Mouse (Mus musculus): ENCODE results near the gene Stmnd1.
"Not testable (repeated sequence)": the region's sequence is repeated elsewhere in the genome, so short reads cannot be mapped to it uniquely, and the experiment has no call there.

The Stmnd1 gene

DNA sequence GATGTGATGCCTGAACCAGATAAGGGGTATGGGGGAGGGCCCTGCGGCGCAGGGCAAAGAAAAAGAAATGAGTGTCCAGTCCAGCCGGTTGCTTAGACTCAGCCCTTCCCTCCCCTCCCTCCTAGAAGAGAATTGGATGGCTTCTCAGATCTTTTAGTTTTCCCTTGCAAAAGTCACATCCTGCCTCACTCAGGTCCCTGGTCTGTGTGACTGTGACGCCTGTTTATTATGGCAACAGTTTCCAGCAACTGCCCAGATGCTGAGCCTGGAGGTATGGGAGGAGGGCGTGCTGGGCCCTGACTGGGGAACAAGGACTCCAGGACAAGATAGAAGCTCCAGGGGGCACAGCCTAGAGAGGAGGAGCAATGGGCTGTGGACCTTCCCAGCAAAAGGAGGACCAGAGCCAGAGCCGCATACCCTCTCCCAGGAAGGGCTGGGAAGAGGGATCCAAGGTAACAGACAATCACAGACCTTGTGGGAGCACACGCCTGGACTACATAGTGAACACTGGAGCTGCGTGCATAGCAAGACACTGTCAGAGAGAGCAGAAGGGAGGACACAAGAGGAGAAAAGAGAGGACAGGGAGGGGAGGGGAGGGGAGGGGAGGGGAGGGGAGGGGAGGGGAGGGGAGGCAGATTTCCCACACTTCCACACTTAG, at the start of gene Stmnd1:
TSS of gene Stmnd1 (plus strand) at position 269 of the 658 bp plus-strand sequence.
- DNase-seq, result peak; percentile 42

DNA sequence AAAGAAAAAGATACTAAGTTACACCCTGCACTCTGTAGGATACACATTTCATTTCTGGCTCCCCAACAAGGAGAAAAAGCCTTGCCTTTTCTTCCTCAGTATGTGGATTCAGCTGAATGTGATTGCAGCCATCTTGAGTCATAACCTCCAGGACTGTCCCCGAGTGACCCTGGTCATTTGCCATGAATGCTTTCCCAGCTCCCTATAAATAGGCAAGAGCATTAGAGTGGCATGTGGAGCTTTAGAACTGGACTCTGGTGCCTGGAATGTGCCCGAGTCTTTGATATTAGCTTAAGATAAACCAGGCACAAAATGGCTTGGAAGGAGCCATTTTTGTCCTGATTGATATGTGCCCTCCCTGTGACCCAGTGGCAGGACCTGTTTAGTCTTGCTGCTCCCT, 46.6 kb upstream of the Stmnd1 start:
- no peak for DNase-seq

DNA sequence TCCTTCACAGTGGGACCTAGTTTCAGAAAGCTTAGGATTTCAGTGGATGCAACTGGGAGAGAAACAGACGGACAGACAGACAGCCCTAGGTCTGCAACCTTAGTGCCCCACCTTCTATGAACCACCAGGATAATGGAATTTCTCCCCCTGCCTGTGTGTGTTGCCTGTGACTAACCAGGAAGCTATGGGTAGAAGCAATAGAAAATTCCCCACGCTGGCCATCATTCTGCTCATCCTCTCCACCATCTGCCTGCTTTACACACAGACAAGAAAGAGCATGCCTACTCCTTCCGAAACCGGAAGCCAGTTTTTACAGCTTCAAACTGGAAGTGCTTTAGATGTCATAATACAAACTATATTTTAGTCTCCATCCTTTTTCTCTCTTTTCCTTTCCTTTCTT, 46.0 kb upstream of the Stmnd1 start:
- no peak for DNase-seq

DNA sequence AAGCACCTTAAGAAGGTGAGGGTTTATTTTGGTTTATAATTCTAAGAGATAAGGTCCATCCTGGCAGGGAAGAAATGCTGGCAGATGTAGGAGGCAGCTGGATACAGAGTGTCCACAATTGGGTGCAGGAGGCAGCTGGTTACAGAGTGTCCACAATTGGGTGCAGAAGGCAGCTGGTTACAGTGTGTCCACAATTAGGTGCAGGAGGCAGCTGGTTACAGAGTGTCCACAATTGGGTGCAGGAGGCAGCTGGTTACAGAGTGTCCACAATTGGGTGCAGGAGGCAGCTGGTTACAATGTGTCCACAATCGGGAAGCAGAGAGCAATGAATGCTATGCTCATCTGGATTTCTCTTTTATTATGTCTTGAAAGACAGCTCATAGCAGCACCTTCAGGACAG, 44.8 kb upstream of the Stmnd1 start:
- not testable (repeated sequence) for DNase-seq

DNA sequence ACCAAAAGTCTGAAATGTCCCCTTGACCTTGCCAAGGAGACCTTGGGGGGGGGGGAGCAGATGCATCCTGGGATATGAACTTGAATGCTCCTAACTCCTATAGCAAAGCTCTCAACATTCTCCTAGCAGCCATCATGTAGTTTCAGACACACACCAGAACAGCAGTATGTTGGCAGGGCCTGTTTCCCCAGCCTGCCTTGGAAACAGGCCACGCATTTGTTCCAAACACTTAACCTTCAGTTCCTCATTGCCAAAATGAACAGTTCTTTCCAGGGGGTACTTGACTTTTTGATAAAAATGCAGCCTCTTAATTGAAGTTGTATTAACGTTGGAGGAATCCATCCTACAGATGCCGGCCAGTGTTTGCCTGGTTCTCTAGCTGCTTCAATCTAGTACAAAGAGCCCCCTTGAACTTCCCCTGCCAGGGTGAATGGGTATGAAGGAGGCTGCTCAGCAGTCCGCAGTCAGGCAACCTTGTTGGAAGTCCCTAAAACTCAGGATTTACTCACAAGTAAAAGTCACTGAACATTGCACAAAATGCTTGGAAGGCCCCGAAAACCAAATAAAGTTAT, 41.9 kb upstream of the Stmnd1 start:
- no peak for DNase-seq

DNA sequence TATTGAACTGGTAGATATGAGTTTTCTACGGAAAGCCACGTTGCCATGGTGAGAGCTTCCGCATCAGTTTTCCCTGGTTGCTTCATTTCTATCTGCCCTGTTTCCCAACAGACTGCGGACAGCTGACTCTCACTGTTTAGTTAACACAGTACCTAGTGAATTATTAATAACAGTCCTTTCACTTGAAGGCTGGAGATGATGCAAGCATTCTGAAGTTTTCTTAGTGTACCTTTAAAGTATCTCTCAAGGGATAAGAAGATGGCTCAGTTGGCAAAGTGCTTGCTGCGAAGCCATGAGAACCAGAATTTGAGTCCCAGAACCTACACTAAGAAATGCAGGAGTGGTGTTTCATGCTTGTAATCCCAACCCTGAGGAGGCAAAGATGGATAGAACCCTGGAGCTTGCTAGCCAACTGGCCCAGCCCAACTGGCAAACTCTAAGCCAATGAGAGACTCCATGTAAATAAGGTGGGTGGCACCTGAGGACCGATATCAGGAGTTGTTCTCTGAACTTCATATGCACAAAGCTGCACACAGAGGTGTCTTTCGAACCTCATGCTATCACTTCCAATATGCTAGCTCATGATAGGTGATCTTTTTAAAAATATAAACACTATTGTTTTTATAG, 35.7 kb upstream of the Stmnd1 start:
- DNase-seq, result peak; percentile 42

DNA sequence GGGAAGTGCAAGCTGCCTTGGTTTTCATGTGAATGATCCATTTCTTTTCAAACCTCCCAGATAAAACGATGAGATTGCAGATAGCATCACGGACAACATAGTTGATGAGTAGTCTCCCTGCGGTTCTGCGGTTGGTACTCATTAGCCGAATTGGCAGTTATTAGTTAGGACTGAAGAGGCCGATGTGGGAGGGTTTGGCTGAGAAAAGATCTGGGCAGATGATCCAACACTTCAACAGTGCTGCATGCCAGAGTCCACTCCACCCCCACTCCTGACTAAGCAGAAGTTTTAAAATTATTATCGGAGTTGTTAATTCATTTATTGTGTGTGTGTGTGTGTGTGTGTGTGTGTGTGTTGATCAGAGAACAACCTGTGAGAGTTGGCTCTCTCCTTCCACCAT, 34.7 kb upstream of the Stmnd1 start:
- DNase-seq, result no peak

DNA sequence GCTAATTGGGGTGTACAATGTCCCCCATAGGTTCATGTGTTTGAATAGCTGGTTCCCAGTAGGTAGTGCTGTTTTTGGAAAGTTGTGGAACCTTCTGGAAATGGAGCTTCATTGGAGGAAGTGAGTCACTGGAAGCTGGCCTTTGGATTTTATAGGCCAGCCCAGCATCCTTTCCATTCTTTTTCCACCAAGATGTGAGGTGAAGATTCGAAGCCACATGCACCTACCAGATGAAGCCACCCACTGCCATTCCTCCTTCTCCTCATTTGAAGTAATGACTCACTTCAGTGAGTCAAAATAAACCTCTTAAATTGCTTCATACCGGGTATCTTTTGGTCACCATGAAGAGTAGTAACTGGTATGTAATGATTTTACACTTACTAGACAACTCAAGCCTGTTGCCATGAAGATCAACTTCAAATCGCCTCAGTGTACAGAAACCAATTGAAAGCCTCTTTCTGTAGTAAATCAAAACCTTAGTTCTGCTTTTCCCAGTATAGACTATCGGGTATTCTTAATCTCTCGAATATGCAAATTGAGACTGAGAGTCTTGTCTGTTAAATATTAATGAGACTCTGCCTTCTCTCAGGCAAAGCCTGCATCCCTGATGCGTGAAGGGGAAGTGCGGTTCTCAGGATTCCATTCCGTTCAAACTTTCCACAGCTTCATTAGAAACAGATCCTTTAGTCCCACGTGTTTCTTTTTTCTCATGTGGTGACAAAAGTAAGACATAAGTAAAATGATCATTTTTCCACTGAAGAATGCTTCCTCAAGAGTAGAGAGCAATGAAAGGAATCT, 31.9 kb upstream of the Stmnd1 start:
- no peak for DNase-seq

DNA sequence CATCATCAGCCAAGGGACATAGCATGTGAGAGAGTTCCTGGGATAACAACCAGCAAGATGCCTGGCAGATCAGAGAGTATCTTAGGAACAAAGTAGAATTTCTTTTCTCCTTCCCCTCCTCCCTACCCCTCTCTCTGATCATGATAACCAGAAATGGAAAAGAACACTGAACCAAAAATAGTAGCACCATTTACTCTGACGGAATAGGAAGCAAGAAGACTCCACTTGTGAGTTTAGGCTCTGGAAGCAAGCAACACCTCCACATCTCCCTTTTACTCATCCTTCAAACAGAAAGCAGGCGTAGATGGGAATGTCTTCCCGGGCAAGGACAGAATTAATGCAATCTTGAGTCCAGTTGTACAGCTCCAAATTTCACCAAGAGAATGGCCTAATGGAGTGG, 19.8 kb upstream of the Stmnd1 start:
- DNase-seq, result no peak

DNA sequence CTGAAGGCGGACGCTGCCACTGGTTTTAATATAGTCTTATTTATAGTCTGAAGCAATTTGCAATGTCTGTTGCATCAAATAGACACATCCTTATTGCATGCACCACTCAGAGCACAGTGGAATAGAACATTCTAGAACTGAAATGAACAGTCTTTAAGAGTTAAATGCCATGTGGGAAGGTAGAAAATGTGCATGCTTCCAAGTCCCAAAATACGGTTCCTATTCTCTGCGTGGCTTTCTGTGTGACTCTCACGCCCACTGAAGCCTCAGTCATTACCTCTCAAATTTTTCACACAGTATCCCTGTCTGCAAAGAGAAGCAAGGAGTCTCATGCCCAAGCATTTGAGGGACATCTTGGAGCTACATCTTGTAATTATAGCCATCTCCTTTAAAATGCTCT, 19.4 kb upstream of the Stmnd1 start:
- DNase-seq, result no peak

DNA sequence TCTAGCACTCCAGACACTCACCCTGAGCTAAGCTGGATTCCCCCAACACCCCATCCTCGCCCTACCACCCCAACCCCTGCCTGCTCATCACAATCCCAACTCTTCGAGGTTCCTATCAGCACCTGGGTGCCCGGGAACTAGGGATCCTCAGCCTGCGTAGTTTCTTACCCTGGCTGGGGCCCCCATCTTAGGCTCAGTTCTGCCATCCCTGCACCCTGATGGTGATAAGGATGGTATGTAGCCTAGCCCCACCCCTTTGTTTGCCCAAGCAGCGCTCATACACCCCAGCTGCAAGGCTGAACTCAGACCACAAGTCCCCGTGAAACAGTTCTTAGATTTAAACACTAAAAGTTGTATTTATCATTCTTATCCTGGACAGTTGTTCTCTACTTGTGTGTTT, 17.9 kb upstream of the Stmnd1 start:
- DNase-seq, result no peak

DNA sequence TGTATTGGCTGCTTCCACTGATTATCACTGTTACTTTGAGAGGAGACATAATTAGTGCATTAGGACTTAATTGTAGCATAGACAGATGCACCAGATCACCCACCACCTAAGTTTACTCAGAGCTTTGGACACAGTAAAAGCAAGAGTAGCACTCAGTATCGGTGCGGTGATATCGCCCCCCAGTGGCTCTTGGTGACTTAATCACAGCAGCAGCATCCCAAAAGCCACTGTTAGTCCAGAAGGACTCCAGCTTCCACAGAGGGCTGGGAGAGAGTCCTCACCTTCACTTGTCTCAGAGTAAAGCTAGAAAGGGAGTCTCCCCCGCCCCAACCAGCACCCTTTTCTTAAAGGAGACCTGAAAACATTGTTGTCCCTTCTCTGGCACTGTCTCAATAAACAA, 15.7 kb upstream of the Stmnd1 start:
- peak; percentile 77 for DNase-seq

DNA sequence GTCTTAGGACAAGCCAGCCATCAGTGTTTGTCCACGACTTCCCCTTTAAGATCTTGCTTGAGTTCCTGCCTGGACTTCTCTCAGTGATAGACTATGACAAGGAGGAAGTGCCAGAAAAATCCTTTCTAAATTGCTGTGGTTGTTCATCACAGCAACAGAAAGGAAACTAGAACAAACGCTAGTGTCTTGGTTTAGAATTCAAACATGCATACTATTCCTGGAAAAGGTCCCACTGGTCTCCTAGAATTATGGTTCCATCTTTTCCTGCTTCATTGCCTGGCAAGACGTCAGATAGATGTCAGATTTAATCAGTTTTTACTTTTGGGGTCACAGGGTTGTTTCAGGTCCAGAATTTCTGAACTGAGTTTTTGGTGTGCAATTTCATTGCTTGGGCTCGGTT, 14.0 kb upstream of the Stmnd1 start:
- DNase-seq, result no peak

DNA sequence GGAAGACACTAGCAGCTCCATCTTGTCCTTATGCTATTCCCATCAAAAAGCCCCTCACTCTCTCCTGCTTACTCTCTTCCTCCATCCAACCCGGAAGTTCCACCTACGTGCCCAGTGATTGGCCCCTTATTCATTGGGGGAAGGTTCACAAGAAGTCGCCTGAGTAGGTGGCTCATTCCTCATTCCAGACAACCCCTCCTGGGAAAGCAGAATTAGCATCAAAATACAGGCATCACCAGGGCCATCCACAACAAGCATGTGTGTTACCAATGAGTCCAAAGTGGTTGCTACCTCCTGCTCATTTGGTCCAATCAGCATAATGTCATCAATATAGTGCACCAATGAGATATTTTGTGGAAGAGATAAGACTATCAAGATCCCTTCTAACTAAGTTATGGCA, 12.3 kb upstream of the Stmnd1 start:
- no peak for DNase-seq

DNA sequence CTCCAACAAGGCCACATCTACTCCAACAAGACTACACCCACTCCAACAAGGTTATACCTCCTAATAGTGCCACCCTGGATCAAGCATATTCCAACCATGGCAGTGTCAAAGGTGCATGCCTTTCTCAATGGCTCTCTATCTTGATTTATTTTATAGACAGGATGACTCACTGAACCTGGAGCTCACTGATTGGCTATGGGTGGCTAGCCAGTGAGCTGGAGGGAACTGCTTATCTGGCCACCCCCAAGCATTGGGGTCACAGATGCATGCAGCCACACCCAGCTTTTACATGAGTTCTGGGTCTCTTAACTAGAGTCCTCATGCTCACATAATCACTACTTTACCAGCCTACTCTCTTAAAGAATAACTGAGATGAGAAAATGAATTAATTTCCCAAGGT, 5.7 kb upstream of the Stmnd1 start:
- no peak for DNase-seq

DNA sequence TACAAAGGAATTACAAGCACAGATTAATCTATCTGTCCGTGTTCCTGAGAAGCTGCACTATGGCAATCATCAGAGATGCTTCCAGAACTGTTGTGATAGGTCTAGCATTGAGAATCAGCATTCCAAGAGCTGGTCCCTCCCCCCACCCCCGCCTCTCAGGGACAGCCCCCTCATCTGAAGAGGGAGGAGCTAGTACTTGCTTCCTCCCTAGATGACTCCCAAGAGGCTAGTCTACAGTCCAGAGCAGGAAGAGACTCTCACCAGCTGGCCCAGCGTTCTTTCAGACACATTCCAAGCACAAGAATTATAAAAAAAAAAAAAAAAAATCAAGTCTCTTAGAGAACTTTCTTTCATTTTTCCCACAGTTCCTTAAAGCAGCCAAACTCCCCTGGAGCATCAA, 5.2 kb upstream of the Stmnd1 start:
- DNase-seq, result no peak

DNA sequence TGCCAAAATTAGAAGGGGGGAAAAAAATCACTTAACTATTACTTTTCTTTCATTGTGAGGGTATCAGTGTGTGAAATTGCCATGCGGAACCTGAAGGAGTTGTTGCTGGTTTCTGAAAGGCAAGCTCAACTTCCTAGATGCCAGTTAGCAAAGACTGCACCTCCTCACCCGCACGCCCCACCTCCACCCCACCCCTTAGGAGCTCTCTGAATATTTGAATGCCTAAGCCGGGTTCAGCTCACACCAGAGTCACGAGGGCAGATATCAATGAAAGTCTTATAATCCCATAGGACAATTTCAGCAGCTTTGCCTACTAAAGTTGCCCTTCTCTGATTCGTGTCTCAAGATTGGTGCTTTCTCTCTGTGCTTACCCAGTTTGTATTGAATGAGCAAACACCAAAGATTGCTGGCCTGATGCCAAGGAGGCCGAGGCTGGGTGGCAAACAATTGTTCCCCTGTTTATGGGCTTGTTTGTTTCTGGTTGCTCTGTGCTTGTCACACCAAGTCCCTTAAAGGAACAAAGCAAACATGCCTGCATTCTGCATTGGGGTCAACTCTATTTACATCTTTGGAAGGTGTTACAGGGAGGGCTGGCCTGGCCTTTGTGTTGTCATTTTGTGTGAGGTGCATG, 4.6 kb upstream of the Stmnd1 start:
- peak; percentile 17 for DNase-seq

DNA sequence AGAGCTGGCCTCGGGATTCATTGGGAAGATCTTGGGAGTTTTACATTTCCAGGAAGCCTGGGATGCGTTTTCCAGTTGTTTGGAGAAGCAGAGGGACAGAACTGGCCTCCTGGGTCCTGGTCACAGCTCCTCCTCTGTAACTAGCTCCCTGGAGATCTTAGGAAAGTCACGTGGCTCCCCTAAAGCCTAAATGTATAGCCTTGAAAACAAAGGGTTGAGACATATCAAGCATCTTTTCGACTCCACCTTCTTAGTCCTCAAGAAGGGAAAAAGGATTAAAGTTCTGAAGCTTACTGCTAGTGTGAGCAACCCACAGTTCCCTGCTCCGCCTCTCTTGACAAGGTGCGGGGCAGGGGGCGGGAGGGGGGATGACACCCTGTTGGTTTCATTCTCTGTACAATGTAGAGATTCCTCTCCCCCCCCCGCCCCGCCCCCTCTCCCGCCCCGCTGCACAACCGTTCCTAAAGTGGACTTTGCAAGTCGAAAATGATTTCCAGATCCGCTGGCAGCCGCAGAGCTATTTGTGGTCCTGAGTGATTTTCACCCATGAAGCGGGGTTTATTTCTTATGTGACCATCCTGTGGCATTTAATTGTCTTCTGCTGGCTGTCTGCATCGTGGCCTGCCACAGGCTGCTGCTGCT, 589 bp upstream of the Stmnd1 start:
- DNase-seq, result no peak

DNA sequence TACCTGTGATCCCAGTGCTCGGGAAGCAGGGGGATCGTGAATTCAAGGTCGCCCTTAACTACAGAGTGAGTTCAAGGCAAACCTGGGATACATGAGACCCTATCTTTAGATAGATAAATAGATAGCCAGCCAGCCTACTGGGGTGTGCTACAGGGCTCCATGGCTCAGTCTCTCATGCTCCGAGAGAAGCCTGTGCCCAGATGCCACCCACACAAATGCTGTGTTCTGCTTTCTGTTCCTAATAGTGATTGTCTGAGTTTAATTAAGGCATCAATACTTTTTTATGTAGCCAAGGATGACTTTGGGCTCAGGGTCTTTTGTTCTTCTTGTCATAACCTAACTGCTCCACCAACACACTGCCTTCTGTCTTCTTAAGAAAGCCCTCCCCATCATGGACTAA, 2.2 kb downstream of the Stmnd1 start:
- no peak for DNase-seq

DNA sequence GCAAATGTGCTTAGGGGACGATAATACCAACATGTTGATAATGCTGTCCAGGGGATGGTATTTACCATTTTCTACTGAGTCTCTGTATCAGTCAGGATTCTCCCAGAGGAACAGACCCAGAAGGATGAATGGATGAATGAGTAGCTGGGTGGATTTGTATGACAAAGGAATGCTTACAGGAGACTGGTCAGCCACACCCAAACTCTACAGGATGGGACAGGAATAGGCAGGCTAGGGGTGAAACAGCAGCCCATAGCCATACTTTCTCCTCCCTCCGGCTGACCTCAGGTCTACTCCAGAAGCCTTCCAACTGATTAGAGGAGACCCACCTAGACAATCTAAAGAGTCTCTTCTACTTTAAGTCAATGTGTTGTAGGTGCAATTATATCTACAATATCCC, 9.0 kb downstream of the Stmnd1 start:
- DNase-seq, result no peak

DNA sequence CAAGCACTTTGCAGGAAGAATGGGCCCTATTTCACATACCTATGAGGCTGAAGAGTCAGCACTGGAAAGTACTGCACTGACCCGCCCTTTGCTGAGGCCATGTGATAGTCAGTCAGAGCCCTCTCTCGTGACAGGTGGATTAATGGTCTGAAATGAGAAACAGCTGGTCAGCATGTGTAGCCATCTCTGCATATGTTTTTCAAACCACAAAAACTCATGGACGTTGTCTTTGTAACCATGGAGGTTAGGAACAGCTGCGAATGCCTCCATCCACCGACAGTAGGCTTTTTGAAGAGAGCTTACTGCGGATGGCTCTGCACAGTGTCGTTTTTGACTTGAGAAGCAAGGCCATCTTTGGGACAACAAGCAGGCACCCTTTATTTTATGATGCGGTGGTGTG, 14.3 kb downstream of the Stmnd1 start:
- peak; percentile 60 for DNase-seq

DNA sequence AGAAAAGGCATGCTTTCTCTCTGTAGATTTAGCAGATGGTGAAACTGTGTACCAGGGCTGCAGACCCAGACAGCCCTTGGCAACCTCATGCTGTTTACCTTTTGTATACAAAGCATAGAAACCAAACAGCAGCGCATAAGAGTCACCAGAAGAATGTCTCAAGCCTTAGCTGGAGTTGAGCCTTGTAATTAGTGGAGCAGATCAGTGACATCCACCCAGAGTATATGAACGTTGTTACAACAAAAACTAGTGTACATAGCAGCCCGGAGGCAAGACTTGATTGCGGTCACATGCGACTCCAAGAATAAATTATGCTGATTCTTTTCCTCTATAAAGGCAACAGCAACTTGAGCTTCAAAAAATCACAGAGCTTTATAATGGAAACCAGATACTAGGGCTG, 14.9 kb downstream of the Stmnd1 start:
- no peak for DNase-seq

DNA sequence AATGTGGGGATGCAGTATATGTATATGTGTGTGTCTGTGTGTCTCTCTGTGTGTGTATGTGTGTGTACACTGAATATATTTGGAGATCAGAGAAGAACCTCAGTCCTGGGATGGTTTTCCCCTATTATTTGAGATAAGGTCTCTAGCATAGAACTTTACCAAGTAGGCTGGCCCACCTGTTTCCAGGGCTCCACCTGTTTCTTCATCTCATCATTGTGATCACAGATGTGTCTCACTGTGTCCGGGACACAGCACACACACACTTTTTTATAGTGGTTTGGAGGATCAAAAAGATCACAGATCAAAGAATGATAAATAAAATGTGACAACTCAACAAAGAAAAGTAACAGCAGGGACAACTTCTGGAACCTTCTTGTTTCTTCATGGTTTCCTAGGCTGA, 17.0 kb downstream of the Stmnd1 start:
- no peak for DNase-seq
